Mouse (Mus musculus): ENCODE data around the gene Gm7982. TPM values are rescaled to one million over a fixed set of nuclear protein-coding genes. Genes with fewer than 3 reads are reported as not detected.

Gm7982 gene
- polyA plus RNA-seq (2012; rRNA removed) = not detected in 2 replicates

DNA sequence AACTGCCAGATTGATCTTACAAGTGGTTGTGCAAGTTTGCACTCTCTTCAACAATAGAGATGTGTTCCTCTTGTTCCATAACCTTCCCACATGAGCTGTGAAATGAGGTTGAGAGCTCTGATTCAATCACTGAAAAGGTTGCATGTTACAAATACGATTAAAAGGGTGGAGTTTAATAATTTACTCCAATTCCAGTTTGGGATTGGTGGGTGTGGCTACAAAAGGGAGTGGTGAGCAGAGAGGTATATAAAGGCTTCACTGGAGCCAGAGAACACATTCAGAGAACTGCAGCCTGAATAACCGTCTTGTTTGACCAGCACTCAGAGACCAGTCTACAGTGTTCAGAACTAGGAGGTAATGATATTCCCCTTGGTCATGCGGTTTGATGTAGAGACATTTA is at the start of gene Gm7982:
Gene Gm7982 (plus strand): TSS at position 301 of the 400 bp plus-strand sequence.

DNA sequence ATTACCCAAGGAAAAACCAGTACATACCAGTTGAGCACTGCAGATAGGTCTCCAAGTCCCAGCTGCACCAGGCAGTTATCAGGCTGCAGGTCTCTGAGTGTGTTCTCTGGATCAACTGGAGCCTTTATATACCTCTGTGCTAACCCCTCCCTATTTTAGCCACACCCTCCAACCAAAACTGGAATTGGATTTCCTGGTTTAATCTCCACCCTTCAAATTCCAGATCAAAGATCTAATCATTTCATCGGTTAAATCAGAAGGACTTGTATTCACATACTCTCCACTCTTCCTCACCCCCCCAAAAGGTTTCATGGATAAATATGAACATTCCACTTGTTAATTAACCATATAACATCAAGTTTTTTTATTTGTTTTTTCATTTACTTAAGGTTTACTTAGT is 5.7 kb upstream of the Gm7982 start, which contains the start of gene Gm7978:
Gene Gm7978 (minus strand): TSS at position 101 of the 400 bp plus-strand sequence.

DNA sequence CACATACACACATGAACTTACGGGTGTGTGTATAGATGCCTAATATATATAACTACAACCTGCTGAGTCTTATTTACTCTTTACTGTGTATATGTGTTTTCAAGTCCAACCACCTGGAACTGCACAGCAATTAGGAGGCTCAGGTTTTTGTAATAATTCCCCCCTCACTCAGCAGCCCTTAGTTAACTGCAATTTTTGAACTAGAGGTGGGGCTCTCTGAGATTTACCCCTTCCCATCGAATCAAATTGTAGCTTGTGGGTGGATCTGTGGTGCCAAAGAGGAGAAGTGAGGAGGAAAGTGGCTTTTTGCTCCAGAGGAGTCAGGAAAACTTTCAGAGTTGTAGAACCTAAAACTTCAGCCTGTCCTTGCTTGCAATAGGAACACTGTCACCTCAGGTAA is 33.9 kb downstream of the Gm7982 start, which contains the start of gene E330014E10Rik:
Gene E330014E10Rik (plus strand): TSS at position 301 of the 400 bp plus-strand sequence.

Other genes starting within 250 kb of the Gm7982 start
- gene Gm3286, start 231.3 kb upstream of the Gm7982 start, polyA plus RNA-seq (2012; rRNA removed) = not detected in 2 replicates
- not detected in 2 replicates for gene Gm7971, start 147.1 kb upstream of the Gm7982 start, polyA plus RNA-seq (2012; rRNA removed)
- not detected in 2 replicates for gene Gm7978, start 5.8 kb upstream of the Gm7982 start, polyA plus RNA-seq (2012; rRNA removed)
- not detected in 2 replicates for gene E330014E10Rik, start 34.0 kb downstream of the Gm7982 start, polyA plus RNA-seq (2012; rRNA removed)
- 0.05 and 0.09 TPM in 2 replicates for gene Cxcl13, start 214.9 kb downstream of the Gm7982 start, polyA plus RNA-seq (2012; rRNA removed)

Data from liver, embryonic 14 days (tissue).